Mouse (Mus musculus): ENCODE data around the gene Gm44805. TPM values are rescaled to one million over a fixed set of nuclear protein-coding genes. Genes with fewer than 3 reads are reported as not detected.

The Gm44805 gene
- polyA plus RNA-seq (2015; fragmentation: Nextera tagmentation; extraction: Ambion mirVana) = not detected in 2 replicates

DNA sequence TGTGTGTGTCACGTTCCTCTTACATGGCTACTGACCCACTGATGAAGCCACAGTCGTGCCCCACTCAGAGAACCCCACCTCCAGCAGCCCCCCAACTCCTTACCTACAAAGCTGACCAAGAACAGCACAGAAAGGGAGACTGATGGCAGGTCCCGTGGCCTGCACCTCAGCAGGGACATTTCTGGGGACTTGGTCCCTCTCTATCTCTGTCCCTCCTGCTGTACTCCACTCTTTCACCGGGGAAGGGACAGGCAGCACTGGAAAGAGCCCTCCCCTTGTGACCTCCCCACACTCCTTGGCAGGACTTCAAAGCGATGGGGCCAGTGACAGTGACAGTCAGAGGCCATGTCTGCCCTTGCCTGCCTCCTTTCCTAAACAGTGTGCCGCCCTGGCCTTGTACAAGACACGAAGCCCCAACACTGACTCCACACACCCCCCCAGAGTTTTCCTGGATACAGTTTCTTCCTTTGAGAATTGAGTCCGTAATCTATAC, at the start of gene Gm44805, which contains the start of gene Apoc4:
Gene Gm44805 (minus strand): TSS at position 222 of the 493 bp plus-strand sequence.
Gene Apoc4 (minus strand): TSS at position 278 of the 493 bp plus-strand sequence.
- H3K4me3 ChIP-seq (ENCODE audit: low read length) = no peak within 1 kb of the TSS

DNA sequence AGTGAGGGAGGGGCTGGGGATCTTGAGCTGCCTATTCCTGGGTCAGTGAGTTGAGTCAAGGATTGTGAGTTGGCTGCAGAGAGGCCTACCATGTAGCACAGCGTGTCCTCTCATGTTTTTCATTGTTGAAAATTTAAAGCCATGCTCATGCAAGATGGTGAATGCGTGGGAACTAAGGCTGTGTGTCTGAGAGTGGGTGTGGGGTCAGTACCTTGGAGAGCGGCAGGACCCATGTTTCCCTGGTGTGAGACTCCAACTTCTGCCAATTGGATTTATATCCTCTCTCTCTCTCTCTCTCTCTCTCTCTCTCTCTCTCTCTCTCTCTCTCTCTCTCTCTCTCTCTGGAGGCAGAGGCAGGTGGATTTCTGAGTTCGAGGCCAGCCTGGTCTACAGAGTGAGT, 45.3 kb upstream of the Gm44805 start:
- 80% methylated on average over 4 of the region's 4 CpGs for WGBS
- H3K27ac ChIP-seq (ENCODE audit: low read length) = no peak overlapping the region
- peaks cover 6% of the 10 kb centered on the region; the same call in 1 of the 2 replicates for H3K9me3 ChIP-seq (ENCODE audit: control insufficient read depth, low read length)
- H3K9ac ChIP-seq (ENCODE audit: low read depth, low read length) = no peak overlapping the region
- no peak overlapping the region for H3K4me3 ChIP-seq (ENCODE audit: low read length)
- no peaks in the 10 kb centered on the region for H3K27me3 ChIP-seq (replicated peaks; ENCODE audit: control insufficient read depth, insufficient read depth, low read length)
- H3K36me3 ChIP-seq (ENCODE audit: control insufficient read depth, insufficient read depth, low read length) = peaks cover 41% of the 10 kb centered on the region
- no peak overlapping the region for H3K4me2 ChIP-seq (ENCODE audit: low read depth, low read length)
- 0 out of 2 replicates have a peak, but pooled peaks cover 4% of the 10 kb centered on the region for H3K4me1 ChIP-seq (ENCODE audit: control insufficient read depth, insufficient read depth, low read length)
- no peak for ATAC-seq

More for the DNA sequence above, at the start of gene Gm44805, which contains the start of gene Apoc4:
- Histone ChIP-seq H3K9me3 (ENCODE audit: control insufficient read depth, low read length) (no peaks in the 10 kb centered on the region), H3K36me3 (ENCODE audit: control insufficient read depth, insufficient read depth, low read length) (no peaks in the 10 kb centered on the region), H3K27ac (ENCODE audit: low read length) (no peak within 1 kb of the TSS; the same call in 1 of the 2 replicates), H3K4me2 (ENCODE audit: low read depth, low read length) (no peak within 1 kb of the TSS), H3K4me1 (ENCODE audit: control insufficient read depth, insufficient read depth, low read length) (peaks cover 12% of the 10 kb centered on the region; the same call in 1 of the 2 replicates), H3K9ac (ENCODE audit: low read depth, low read length) (no peak within 1 kb of the TSS), H3K27me3 (replicated peaks; ENCODE audit: control insufficient read depth, insufficient read depth, low read length) (no peaks in the 10 kb centered on the region)
- ATAC-seq = no peak
- 61% methylated on average over 8 of the region's 8 CpGs for WGBS

- ATAC-seq = 0 out of 2 replicates have a peak, but pooled peaks have one; percentile 37
- H3K4me3 ChIP-seq (ENCODE audit: low read length) = no peak overlapping the region
- no peak overlapping the region for H3K4me2 ChIP-seq (ENCODE audit: low read depth, low read length)
- 0 out of 2 replicates have a peak, but pooled peaks cover 4% of the 10 kb centered on the region for H3K4me1 ChIP-seq (ENCODE audit: control insufficient read depth, insufficient read depth, low read length)
- no peak overlapping the region for H3K27ac ChIP-seq (ENCODE audit: low read length)
- H3K9me3 ChIP-seq (ENCODE audit: control insufficient read depth, low read length) = peaks cover 15% of the 10 kb centered on the region
- no peak overlapping the region for H3K9ac ChIP-seq (ENCODE audit: low read depth, low read length)
- peaks cover 40% of the 10 kb centered on the region for H3K36me3 ChIP-seq (ENCODE audit: control insufficient read depth, insufficient read depth, low read length)
- WGBS = 90% methylated on average over 12 of the region's 12 CpGs
- H3K27me3 ChIP-seq (replicated peaks; ENCODE audit: control insufficient read depth, insufficient read depth, low read length) = no peaks in the 10 kb centered on the region
Observed at GRCm38 (mm10) chr7:19724167-19724566, 42.9 kb upstream of the Gm44805 start.

DNA sequence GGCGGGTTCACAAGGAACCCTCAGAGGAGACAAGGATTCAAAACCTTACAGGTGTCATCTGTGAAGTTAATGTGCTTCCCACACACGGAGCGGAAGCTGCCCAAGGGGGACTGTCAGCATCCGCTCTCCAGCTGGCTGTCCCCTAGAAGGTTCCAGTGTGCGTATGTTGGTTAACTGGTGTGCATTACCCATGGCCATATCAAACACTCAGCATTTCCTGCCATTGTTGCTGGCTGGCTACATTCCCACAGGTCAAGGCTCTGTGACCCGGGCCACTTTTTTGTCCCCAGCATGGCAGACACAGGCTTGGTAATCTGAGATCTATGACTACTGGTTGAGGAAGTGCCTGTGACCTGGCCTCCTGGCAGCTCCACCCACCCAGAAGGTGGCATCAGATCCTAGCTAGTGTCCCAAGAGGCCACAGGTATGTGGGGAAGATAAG, 41.6 kb upstream of the Gm44805 start:
- H3K27ac ChIP-seq (ENCODE audit: low read length) = peak overlapping the region; percentile 34
- no peak overlapping the region for H3K9ac ChIP-seq (ENCODE audit: low read depth, low read length)
- H3K4me3 ChIP-seq (ENCODE audit: low read length) = no peak overlapping the region
- 89% methylated on average over 6 of the region's 6 CpGs for WGBS
- peaks cover 15% of the 10 kb centered on the region for H3K9me3 ChIP-seq (ENCODE audit: control insufficient read depth, low read length)
- peak; percentile 36 for ATAC-seq
- no peaks in the 10 kb centered on the region for H3K27me3 ChIP-seq (replicated peaks; ENCODE audit: control insufficient read depth, insufficient read depth, low read length)
- peaks cover 38% of the 10 kb centered on the region for H3K36me3 ChIP-seq (ENCODE audit: control insufficient read depth, insufficient read depth, low read length)
- H3K4me1 ChIP-seq (ENCODE audit: control insufficient read depth, insufficient read depth, low read length) = 0 out of 2 replicates have a peak, but pooled peaks cover 4% of the 10 kb centered on the region
- no peak overlapping the region for H3K4me2 ChIP-seq (ENCODE audit: low read depth, low read length)

DNA sequence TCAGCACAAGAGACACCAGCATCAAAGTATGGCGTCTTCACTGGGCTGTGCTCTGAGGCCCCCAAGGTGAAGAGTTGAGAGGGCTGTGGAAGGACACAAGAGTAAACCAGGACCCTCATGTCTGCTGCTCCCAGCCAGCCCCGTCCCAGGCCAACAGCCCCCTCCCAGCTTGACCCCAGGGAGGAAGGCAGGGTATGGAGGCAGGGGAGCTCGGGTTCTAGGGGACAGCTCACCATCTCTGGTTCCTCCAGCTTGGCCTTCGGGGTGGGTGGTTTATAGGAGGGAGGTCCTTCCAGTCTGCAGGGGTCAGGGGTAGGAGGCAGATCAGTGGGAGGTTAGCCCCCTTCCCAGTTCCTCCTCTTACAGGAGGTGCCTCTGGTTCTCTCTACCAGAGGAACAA, 38.0 kb upstream of the Gm44805 start:
- no peaks in the 10 kb centered on the region for H3K27me3 ChIP-seq (replicated peaks; ENCODE audit: control insufficient read depth, insufficient read depth, low read length)
- peaks cover 17% of the 10 kb centered on the region for H3K36me3 ChIP-seq (ENCODE audit: control insufficient read depth, insufficient read depth, low read length)
- H3K9ac ChIP-seq (ENCODE audit: low read depth, low read length) = no peak overlapping the region
- H3K9me3 ChIP-seq (ENCODE audit: control insufficient read depth, low read length) = peaks cover 15% of the 10 kb centered on the region
- H3K4me3 ChIP-seq (ENCODE audit: low read length) = no peak overlapping the region
- peaks cover 10% of the 10 kb centered on the region for H3K4me1 ChIP-seq (ENCODE audit: control insufficient read depth, insufficient read depth, low read length)
- no peak for ATAC-seq
- H3K4me2 ChIP-seq (ENCODE audit: low read depth, low read length) = no peak overlapping the region
- no peak overlapping the region for H3K27ac ChIP-seq (ENCODE audit: low read length)
- WGBS = 90% methylated on average over 4 of the region's 4 CpGs

- H3K36me3 ChIP-seq (ENCODE audit: control insufficient read depth, insufficient read depth, low read length) = peaks cover 22% of the 10 kb centered on the region
- 88% methylated on average over 5 of the region's 5 CpGs for WGBS
- peaks cover 15% of the 10 kb centered on the region for H3K9me3 ChIP-seq (ENCODE audit: control insufficient read depth, low read length)
- peaks cover 18% of the 10 kb centered on the region for H3K4me1 ChIP-seq (ENCODE audit: control insufficient read depth, insufficient read depth, low read length)
- H3K27ac ChIP-seq (ENCODE audit: low read length) = no peak overlapping the region
- H3K4me3 ChIP-seq (ENCODE audit: low read length) = no peak overlapping the region
- no peak overlapping the region for H3K4me2 ChIP-seq (ENCODE audit: low read depth, low read length)
- ATAC-seq = no peak
- H3K27me3 ChIP-seq (replicated peaks; ENCODE audit: control insufficient read depth, insufficient read depth, low read length) = no peaks in the 10 kb centered on the region
- H3K9ac ChIP-seq (ENCODE audit: low read depth, low read length) = no peak overlapping the region
Observed at GRCm38 (mm10) chr7:19718297-19718952, 37.2 kb upstream of the Gm44805 start.

GRCm38 (mm10) chr7:19717346-19717745, 36.1 kb upstream of the Gm44805 start:
- H3K27me3 ChIP-seq (replicated peaks; ENCODE audit: control insufficient read depth, insufficient read depth, low read length) = no peaks in the 10 kb centered on the region
- no peak for ATAC-seq
- 88% methylated on average over 4 of the region's 4 CpGs for WGBS
- no peak overlapping the region for H3K4me2 ChIP-seq (ENCODE audit: low read depth, low read length)
- peaks cover 18% of the 10 kb centered on the region for H3K4me1 ChIP-seq (ENCODE audit: control insufficient read depth, insufficient read depth, low read length)
- peaks cover 27% of the 10 kb centered on the region for H3K36me3 ChIP-seq (ENCODE audit: control insufficient read depth, insufficient read depth, low read length)
- no peak overlapping the region for H3K4me3 ChIP-seq (ENCODE audit: low read length)
- peaks cover 15% of the 10 kb centered on the region for H3K9me3 ChIP-seq (ENCODE audit: control insufficient read depth, low read length)
- H3K9ac ChIP-seq (ENCODE audit: low read depth, low read length) = no peak overlapping the region
- H3K27ac ChIP-seq (ENCODE audit: low read length) = no peak overlapping the region

GRCm38 (mm10) chr7:19716822-19717221, 35.6 kb upstream of the Gm44805 start:
- H3K36me3 ChIP-seq (ENCODE audit: control insufficient read depth, insufficient read depth, low read length) = peaks cover 27% of the 10 kb centered on the region
- no peak for ATAC-seq
- H3K4me1 ChIP-seq (ENCODE audit: control insufficient read depth, insufficient read depth, low read length) = peaks cover 18% of the 10 kb centered on the region
- WGBS = 86% methylated on average over 2 of the region's 2 CpGs
- peak overlapping the region; percentile 71; the same call in 1 of the 2 replicates for H3K4me2 ChIP-seq (ENCODE audit: low read depth, low read length)
- H3K9me3 ChIP-seq (ENCODE audit: control insufficient read depth, low read length) = peaks cover 12% of the 10 kb centered on the region
- H3K9ac ChIP-seq (ENCODE audit: low read depth, low read length) = 0 out of 2 replicates have a peak overlapping the region, but pooled peaks have one; percentile 15
- H3K27me3 ChIP-seq (replicated peaks; ENCODE audit: control insufficient read depth, insufficient read depth, low read length) = no peaks in the 10 kb centered on the region
- H3K27ac ChIP-seq (ENCODE audit: low read length) = 0 out of 2 replicates have a peak overlapping the region, but pooled peaks have one; percentile 22
- H3K4me3 ChIP-seq (ENCODE audit: low read length) = peak overlapping the region; percentile 45; the same call in 1 of the 2 replicates

GRCm38 (mm10) chr7:19716055-19716682, 34.9 kb upstream of the Gm44805 start:
- H3K9me3 ChIP-seq (ENCODE audit: control insufficient read depth, low read length) = peaks cover 5% of the 10 kb centered on the region
- H3K4me2 ChIP-seq (ENCODE audit: low read depth, low read length) = peak overlapping the region; percentile 71
- peaks cover 32% of the 10 kb centered on the region for H3K36me3 ChIP-seq (ENCODE audit: control insufficient read depth, insufficient read depth, low read length)
- peaks cover 18% of the 10 kb centered on the region for H3K4me1 ChIP-seq (ENCODE audit: control insufficient read depth, insufficient read depth, low read length)
- H3K9ac ChIP-seq (ENCODE audit: low read depth, low read length) = peak overlapping the region; percentile 48
- no peak for ATAC-seq
- 6% methylated on average over 18 of the region's 18 CpGs for WGBS
- H3K27ac ChIP-seq (ENCODE audit: low read length) = peak overlapping the region; percentile 78
- H3K4me3 ChIP-seq (ENCODE audit: low read length) = peak overlapping the region; percentile 45
- no peaks in the 10 kb centered on the region for H3K27me3 ChIP-seq (replicated peaks; ENCODE audit: control insufficient read depth, insufficient read depth, low read length)
